Mouse (Mus musculus): ENCODE results near the gene Drg1. TPM values are rescaled to one million over a fixed set of nuclear protein-coding genes. Genes with fewer than 3 reads are reported as not detected.

Gene Drg1
- polyA plus RNA-seq, 1 experiment from 2014 or later, result 190 TPM

DNA sequence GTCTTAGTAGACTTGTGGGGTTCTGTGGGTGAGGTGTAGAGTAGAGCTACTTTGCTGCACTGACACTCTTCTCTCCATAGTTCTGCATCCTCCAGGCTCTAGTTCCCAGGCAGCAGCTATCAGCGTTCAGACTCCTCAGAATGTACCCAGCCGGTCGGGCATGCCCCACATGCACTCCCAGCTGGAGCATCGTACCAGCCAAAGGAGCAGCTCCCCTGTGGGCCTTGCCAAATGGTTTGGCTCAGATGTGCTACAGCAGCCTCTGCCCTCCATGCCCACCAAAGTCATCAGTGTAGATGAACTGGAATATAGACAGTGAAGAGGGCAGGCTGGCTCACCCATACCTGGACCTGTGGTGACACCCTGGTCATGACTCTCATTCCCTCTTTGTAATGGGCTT, 22.4 kb downstream of the Drg1 start:
- Histone ChIP-seq H3K4me1 (ENCODE audit: control insufficient read depth, insufficient read depth, low read length) (no peaks in the 10 kb centered on the region), H3K4me2 (ENCODE audit: low read depth, low read length) (no peak overlapping the region), H3K27me3 (ENCODE audit: control insufficient read depth, insufficient read depth, low read length) (no peaks in the 10 kb centered on the region), H3K9me3 (ENCODE audit: control insufficient read depth, low read length) (no peaks in the 10 kb centered on the region), H3K27ac (ENCODE audit: low read depth, low read length) (no peak overlapping the region), H3K4me3 (ENCODE audit: low read depth, low read length) (no peak overlapping the region), H3K36me3 (ENCODE audit: control insufficient read depth, insufficient read depth, low read length) (peaks cover 57% of the 10 kb centered on the region), H3K9ac (replicated peaks; ENCODE audit: low read depth, low read length) (no peak overlapping the region)
- WGBS, result 75% methylated on average over 4 of the region's 4 CpGs
- ATAC-seq (ENCODE audit: low read depth), result no peak

DNA sequence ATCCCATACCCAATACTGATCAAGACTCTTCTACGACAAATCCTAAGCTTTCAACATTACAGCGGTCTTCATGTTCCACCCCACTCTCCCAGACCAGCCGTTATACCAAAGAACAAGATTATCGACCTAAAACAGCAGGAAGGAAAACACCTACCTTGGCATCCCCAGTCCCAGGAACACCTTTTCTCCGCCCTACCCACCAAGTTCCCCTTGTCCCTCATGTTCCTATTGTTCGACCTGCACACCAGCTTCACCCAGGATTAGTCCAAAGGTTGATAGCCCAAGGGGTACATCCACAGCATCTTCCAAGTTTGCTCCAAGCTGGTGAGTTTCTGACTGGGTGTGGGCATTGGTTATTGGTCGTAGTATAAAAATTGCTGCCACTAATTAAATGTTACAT, 23.8 kb downstream of the Drg1 start:
- WGBS, result 96% methylated on average over 7 of the region's 7 CpGs
- ATAC-seq (ENCODE audit: low read depth), result no peak
- H3K27ac ChIP-seq (ENCODE audit: low read depth, low read length), result no peak overlapping the region
- H3K36me3 ChIP-seq (ENCODE audit: control insufficient read depth, insufficient read depth, low read length), result peaks cover 64% of the 10 kb centered on the region
- no peak overlapping the region for H3K4me2 ChIP-seq (ENCODE audit: low read depth, low read length)
- H3K4me1 ChIP-seq (ENCODE audit: control insufficient read depth, insufficient read depth, low read length), result no peaks in the 10 kb centered on the region
- H3K4me3 ChIP-seq (ENCODE audit: low read depth, low read length), result no peak overlapping the region
- no peaks in the 10 kb centered on the region for H3K27me3 ChIP-seq (ENCODE audit: control insufficient read depth, insufficient read depth, low read length)
- H3K9ac ChIP-seq (replicated peaks; ENCODE audit: low read depth, low read length), result no peak overlapping the region
- no peaks in the 10 kb centered on the region for H3K9me3 ChIP-seq (ENCODE audit: control insufficient read depth, low read length)

DNA sequence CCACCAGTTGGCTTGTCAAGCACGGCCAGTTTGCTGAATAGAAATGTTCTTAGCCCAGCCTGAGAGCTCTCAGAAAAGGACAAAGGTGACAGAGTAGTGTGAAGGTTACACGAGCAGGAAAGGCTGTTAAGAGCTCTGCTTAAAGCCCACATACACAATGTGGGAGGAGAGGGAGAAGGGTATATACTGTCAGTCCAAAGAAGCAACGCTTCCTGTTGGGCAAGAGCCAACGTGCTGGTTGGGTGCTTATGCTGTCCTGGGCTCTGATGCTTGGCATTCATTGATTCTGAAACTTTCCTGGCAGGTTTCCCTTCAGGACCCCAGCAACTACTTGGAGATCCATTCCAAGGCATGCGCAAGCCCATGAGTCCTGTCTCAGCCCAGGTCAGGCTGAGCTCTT, 30.9 kb downstream of the Drg1 start:
- H3K4me1 ChIP-seq (ENCODE audit: control insufficient read depth, insufficient read depth, low read length), result no peaks in the 10 kb centered on the region
- H3K36me3 ChIP-seq (ENCODE audit: control insufficient read depth, insufficient read depth, low read length), result peaks cover 40% of the 10 kb centered on the region
- H3K9ac ChIP-seq (replicated peaks; ENCODE audit: low read depth, low read length), result no peak overlapping the region
- H3K4me2 ChIP-seq (ENCODE audit: low read depth, low read length), result no peak overlapping the region
- no peak overlapping the region for H3K27ac ChIP-seq (ENCODE audit: low read depth, low read length)
- no peak for ATAC-seq (ENCODE audit: low read depth)
- 79% methylated on average over 5 of the region's 5 CpGs for WGBS
- no peaks in the 10 kb centered on the region for H3K9me3 ChIP-seq (ENCODE audit: control insufficient read depth, low read length)
- H3K4me3 ChIP-seq (ENCODE audit: low read depth, low read length), result no peak overlapping the region
- H3K27me3 ChIP-seq (ENCODE audit: control insufficient read depth, insufficient read depth, low read length), result no peaks in the 10 kb centered on the region

DNA sequence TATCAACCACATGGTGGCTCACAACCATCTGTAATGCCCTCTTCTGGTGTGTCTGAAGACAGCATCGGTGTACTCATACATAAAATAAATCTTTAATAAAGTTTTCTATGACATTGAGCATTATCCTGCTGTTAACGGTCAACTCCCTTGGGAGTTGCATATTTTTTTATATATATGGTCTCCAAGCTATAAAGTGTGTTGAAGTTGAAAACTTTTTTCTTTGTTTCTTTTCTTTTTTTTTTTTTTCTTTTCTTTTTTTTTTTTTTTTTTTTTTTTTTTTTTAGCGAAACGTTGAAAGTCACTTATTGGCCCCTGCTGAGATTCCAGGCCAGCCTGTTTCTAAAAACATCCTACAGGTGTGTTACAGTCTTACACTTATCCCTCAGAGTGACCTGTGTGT, 32.5 kb downstream of the Drg1 start:
- H3K9me3 ChIP-seq (ENCODE audit: control insufficient read depth, low read length), result no peaks in the 10 kb centered on the region
- H3K4me3 ChIP-seq (ENCODE audit: low read depth, low read length), result no peak overlapping the region
- no peaks in the 10 kb centered on the region for H3K4me1 ChIP-seq (ENCODE audit: control insufficient read depth, insufficient read depth, low read length)
- H3K9ac ChIP-seq (replicated peaks; ENCODE audit: low read depth, low read length), result no peak overlapping the region
- peaks cover 42% of the 10 kb centered on the region for H3K36me3 ChIP-seq (ENCODE audit: control insufficient read depth, insufficient read depth, low read length)
- no peak for ATAC-seq (ENCODE audit: low read depth)
- H3K27me3 ChIP-seq (ENCODE audit: control insufficient read depth, insufficient read depth, low read length), result no peaks in the 10 kb centered on the region
- no peak overlapping the region for H3K27ac ChIP-seq (ENCODE audit: low read depth, low read length)
- WGBS, result 89% methylated on average over 4 of the region's 4 CpGs
- no peak overlapping the region for H3K4me2 ChIP-seq (ENCODE audit: low read depth, low read length)

DNA sequence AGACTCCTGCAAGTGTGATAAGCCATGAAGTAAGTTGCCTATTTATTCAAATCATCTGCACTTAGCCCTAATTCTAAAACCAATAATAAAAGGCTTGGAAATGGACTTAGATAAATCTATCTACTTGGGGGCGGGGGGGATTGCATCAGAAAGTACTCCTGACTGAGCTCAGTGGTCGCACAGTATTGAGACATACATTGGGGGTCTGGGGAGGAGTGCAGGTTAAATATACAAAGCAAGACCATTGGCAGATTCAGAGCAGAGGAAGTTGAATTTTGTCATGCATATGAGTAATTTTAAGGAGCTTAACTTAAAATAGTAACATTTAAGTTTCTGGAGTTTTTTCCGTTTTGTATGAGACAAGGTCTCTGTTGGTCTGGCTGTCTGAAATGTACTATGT, 34.0 kb downstream of the Drg1 start:
- no peak for ATAC-seq (ENCODE audit: low read depth)
- Histone ChIP-seq H3K27me3 (ENCODE audit: control insufficient read depth, insufficient read depth, low read length) (no peaks in the 10 kb centered on the region), H3K9me3 (ENCODE audit: control insufficient read depth, low read length) (no peaks in the 10 kb centered on the region), H3K4me3 (ENCODE audit: low read depth, low read length) (no peak overlapping the region), H3K36me3 (ENCODE audit: control insufficient read depth, insufficient read depth, low read length) (peaks cover 35% of the 10 kb centered on the region), H3K4me2 (ENCODE audit: low read depth, low read length) (no peak overlapping the region), H3K4me1 (ENCODE audit: control insufficient read depth, insufficient read depth, low read length) (no peaks in the 10 kb centered on the region), H3K9ac (replicated peaks; ENCODE audit: low read depth, low read length) (no peak overlapping the region), H3K27ac (ENCODE audit: low read depth, low read length) (no peak overlapping the region)
- 98% methylated on average over 3 of the region's 3 CpGs for whole genome bisulfite sequencing

DNA sequence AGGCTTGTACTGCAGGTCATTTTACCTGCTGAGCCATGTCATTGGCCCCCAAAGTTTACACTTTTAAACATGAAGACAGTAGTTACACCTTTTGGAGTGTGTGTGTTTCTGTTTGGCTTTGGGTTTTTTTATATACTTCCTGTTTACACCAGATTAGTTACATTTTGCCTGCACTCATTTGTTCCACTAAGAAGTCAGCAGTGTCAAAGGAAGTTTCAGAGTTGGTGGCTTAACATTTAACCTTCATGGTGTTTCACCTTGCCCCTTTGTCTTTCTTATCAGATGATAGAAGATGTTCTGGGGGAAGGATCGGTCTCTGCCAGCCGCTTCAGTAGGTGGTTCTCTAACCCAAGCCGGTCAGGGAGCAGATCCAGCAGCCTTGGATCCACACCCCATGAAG, 39.1 kb downstream of the Drg1 start:
- Histone ChIP-seq H3K36me3 (ENCODE audit: control insufficient read depth, insufficient read depth, low read length) (peaks cover 64% of the 10 kb centered on the region), H3K4me1 (ENCODE audit: control insufficient read depth, insufficient read depth, low read length) (no peaks in the 10 kb centered on the region), H3K4me3 (ENCODE audit: low read depth, low read length) (no peak overlapping the region), H3K9me3 (ENCODE audit: control insufficient read depth, low read length) (no peaks in the 10 kb centered on the region), H3K27me3 (ENCODE audit: control insufficient read depth, insufficient read depth, low read length) (no peaks in the 10 kb centered on the region), H3K4me2 (ENCODE audit: low read depth, low read length) (no peak overlapping the region), H3K27ac (ENCODE audit: low read depth, low read length) (no peak overlapping the region), H3K9ac (replicated peaks; ENCODE audit: low read depth, low read length) (no peak overlapping the region)
- ATAC-seq (ENCODE audit: low read depth), result no peak
- 96% methylated on average over 3 of the region's 3 CpGs for WGBS

DNA sequence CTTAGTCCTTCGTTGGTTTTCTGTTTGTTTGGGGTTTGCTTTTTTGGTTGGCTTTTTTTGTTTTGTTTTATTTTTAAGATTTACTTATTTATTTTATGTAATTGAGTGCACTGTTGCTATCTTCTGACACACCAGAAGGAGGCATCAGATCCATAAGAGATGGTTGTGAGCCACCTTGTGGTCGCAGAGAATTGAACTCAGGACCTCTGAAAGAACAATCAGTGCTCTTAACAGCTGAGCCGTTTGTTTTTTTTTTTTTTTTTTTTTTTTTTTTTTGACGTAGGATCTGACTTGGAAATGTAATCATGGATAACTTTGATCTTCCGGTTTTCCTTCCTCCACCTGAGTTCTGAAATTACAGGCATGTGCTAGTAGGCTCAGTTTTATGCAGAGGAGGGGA, 43.1 kb downstream of the Drg1 start:
- Histone ChIP-seq H3K27ac (ENCODE audit: low read depth, low read length) (no peak overlapping the region), H3K4me1 (ENCODE audit: control insufficient read depth, insufficient read depth, low read length) (no peaks in the 10 kb centered on the region), H3K36me3 (ENCODE audit: control insufficient read depth, insufficient read depth, low read length) (peaks cover 58% of the 10 kb centered on the region), H3K4me3 (ENCODE audit: low read depth, low read length) (no peak overlapping the region), H3K9ac (replicated peaks; ENCODE audit: low read depth, low read length) (no peak overlapping the region), H3K27me3 (ENCODE audit: control insufficient read depth, insufficient read depth, low read length) (no peaks in the 10 kb centered on the region), H3K9me3 (ENCODE audit: control insufficient read depth, low read length) (no peaks in the 10 kb centered on the region), H3K4me2 (ENCODE audit: low read depth, low read length) (no peak overlapping the region)
- ATAC-seq (ENCODE audit: low read depth), result no peak
- WGBS, result 74% methylated on average over 5 of the region's 5 CpGs

DNA sequence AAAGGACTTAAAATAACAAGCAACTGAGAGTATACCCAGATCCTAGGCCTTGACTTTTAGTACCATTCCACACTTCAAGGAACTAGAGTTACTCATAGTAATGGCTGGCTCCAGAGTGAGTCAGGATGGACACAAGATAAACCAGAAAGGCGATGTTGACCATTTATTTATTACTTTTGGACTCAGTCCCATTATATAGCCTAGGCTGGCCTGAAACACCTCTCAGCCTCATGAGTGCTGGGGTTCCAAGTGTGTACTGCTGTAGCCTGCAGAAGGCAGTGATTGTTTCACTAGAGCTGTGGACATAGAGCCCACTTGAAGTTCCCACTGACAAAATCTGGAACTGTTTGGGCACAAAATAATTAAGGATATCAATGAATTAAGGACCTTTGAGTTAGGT, 53.7 kb downstream of the Drg1 start:
- 91% methylated on average over 1 of the region's 1 CpGs for whole genome bisulfite sequencing
- no peak overlapping the region for H3K4me3 ChIP-seq (ENCODE audit: low read depth, low read length)

DNA sequence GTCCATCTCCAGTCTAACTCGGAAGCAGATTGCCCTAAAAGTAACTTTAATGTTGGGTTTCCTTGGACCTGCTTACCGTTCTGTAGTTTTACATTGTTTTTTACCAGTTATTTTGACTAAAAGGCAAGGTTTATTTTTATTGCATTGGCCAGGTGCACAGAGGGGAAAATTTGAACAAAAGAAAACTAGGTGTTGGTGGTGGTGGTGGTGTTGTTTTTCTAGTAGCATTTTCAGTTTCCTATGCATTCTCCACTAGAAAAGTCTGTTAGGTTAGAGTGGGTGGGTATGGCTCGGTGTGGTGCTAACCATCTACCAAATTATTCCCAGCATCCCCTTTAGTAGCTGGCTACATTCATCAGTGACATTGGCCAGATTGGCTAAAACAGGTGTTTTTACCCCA, 59.4 kb downstream of the Drg1 start:
- Histone ChIP-seq H3K36me3 (ENCODE audit: control insufficient read depth, insufficient read depth, low read length) (peaks cover 11% of the 10 kb centered on the region), H3K27ac (ENCODE audit: low read depth, low read length) (no peak overlapping the region)

More for the DNA sequence above, 53.7 kb downstream of the Drg1 start:
- Histone ChIP-seq H3K27me3 (ENCODE audit: control insufficient read depth, insufficient read depth, low read length) (no peaks in the 10 kb centered on the region), H3K9ac (replicated peaks; ENCODE audit: low read depth, low read length) (no peak overlapping the region), H3K36me3 (ENCODE audit: control insufficient read depth, insufficient read depth, low read length) (peaks cover 29% of the 10 kb centered on the region), H3K4me1 (ENCODE audit: control insufficient read depth, insufficient read depth, low read length) (no peaks in the 10 kb centered on the region), H3K27ac (ENCODE audit: low read depth, low read length) (no peak overlapping the region), H3K9me3 (ENCODE audit: control insufficient read depth, low read length) (no peaks in the 10 kb centered on the region), H3K4me2 (ENCODE audit: low read depth, low read length) (no peak overlapping the region)
- no peak for ATAC-seq (ENCODE audit: low read depth)

DNA sequence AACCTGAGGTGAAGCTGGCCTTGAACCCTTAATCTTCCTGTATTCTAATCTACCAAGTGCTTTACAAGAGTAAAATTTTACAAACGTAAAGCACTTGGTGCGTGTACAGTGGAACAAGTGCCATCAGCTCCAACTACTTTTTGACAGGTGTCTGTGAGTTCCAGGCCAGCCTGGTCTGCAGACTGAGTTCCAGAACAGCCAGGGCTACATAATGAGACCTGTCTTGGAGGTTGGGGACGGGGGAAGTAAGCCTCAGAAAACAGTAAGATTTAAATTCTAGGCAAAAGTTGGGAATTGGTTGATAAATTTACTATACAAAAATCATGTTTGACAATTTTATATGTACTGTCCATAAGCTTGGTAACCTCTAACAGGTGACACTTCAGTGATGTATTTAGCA, 61.0 kb downstream of the Drg1 start:
- Histone ChIP-seq H3K4me3 (ENCODE audit: low read depth, low read length) (no peak overlapping the region), H3K9me3 (ENCODE audit: control insufficient read depth, low read length) (no peaks in the 10 kb centered on the region), H3K4me1 (ENCODE audit: control insufficient read depth, insufficient read depth, low read length) (no peaks in the 10 kb centered on the region), H3K36me3 (ENCODE audit: control insufficient read depth, insufficient read depth, low read length) (peaks cover 11% of the 10 kb centered on the region), H3K27ac (ENCODE audit: low read depth, low read length) (no peak overlapping the region), H3K4me2 (ENCODE audit: low read depth, low read length) (no peak overlapping the region), H3K27me3 (ENCODE audit: control insufficient read depth, insufficient read depth, low read length) (no peaks in the 10 kb centered on the region), H3K9ac (replicated peaks; ENCODE audit: low read depth, low read length) (no peak overlapping the region)
- WGBS, result 93% methylated on average over 3 of the region's 3 CpGs
- no peak for ATAC-seq (ENCODE audit: low read depth)

More for the DNA sequence above, 59.4 kb downstream of the Drg1 start:
- Histone ChIP-seq H3K4me1 (ENCODE audit: control insufficient read depth, insufficient read depth, low read length) (no peaks in the 10 kb centered on the region), H3K9me3 (ENCODE audit: control insufficient read depth, low read length) (no peaks in the 10 kb centered on the region), H3K4me3 (ENCODE audit: low read depth, low read length) (no peak overlapping the region), H3K9ac (replicated peaks; ENCODE audit: low read depth, low read length) (no peak overlapping the region), H3K27me3 (ENCODE audit: control insufficient read depth, insufficient read depth, low read length) (no peaks in the 10 kb centered on the region), H3K4me2 (ENCODE audit: low read depth, low read length) (no peak overlapping the region)
- no peak for ATAC-seq (ENCODE audit: low read depth)
- WGBS, result 96% methylated on average over 3 of the region's 3 CpGs
